Mouse (Mus musculus): ENCODE data around the gene Duox1. TPM values are rescaled to one million over a fixed set of nuclear protein-coding genes. Genes with fewer than 3 reads are reported as not detected.

The Duox1 gene
- under 1 TPM; 0.20 to 0.23 TPM for total RNA-seq (2021)

DNA sequence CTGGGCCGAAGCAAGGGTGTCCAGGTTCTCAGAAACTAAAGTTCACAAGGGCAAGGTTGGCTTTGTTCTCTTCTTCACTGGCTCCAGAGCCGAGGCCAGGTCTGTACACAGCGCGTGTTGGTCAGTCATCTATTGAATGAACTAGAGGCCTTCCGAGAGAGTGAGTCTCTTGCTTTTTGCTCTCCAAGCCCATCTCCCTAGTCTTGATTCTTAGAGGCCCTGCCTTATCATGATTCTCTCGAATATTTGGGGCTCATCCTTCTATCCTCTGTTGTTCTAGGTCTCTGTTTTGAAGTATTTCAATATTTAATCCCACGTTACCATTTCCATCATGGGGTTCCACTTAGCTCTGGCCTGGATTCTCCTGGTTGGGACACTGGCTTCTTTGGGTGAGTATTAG lies at the start of gene Duox1:
TSS of gene Duox1 (plus strand) at position 301 of the 400 bp plus-strand sequence.
- intact Hi-C loops (cut with DNase I) = no loop called here
- no peak for DNase-seq (ENCODE audit: low spot score)

DNA sequence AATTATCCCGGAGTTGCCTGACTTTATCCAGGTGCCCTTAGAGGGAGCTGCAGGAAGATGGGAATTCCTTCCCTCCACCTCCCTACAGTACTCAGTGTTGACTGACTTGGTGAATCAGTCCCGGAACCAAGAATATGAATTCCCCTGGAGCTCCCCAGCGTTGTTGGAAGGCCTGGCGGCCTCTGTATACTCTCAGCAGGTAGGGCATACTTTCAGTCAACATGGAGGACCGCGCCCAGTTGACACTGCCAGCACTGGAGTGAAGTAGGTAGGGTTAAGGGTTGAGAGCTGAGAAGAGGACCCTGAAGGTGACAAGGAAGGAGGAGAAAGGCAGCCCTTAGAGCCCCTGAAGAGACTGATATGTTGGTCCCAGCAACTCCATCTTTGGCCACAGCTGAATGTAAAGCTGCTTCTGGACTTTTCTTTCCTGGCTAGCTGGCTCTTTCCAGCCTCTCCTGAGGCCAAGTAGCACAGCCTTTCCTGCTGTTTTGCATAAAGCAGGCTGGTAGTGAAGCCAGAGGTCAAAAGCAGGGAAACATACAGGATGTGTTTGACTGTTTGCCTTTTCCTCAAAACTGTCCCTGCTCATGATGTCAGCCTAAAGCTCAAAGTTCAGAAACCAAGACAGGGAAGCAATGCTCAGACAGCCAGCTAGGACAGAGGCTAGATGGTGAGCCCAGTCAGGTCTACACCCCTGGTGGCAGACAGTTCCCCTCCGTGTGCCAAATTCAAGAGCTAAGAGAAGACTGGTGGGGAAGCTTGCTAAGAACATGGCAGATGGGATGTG lies 48.9 kb upstream of the Duox1 start:
- intact Hi-C loops (cut with DNase I) = no loop called here
- DNase-seq (ENCODE audit: low spot score) = no peak

DNA sequence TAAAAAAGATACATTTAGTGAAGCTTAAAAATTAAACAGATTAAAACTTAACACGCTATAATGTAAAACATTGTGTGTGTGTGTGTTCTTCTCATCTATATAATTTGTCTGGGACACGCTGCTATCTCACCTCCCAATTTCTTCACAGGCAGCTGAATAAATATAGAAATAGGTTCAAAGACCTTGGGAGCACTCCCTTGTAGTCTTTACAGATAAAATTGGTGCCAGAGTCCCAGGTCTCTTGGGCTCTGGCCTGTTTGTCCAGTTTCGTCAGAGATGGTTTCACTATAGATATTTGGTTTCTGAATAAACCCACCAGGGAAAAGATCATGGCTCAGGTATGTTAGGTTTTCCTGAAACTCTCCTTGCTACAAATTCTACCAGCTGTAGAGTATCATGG lies 36.7 kb upstream of the Duox1 start:
- intact Hi-C loops (cut with DNase I) = no loop called here

DNA sequence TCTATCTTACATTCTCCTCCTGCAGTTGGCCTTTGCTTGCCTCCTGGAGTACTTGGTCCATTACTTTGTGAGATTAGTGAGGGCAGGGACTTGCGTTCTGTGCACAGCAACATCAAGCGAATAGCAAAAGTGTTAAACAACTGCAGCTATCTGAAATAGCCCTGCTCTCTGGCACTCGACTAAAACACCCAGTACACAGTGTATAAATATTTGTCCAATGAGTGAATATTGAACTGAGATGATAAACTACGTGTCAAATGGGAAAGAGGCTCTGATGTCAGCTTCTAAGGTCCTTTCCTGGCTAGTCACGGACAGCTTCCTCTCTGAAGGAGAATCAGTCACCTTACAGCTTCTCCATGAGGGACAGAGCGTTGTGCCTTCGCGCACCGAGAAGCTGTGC lies 31.4 kb upstream of the Duox1 start:
- DNase-seq (ENCODE audit: low spot score) = no peak
- intact Hi-C loops (cut with DNase I) = no loop called here

More for the DNA sequence above, 36.7 kb upstream of the Duox1 start:
- DNase-seq (ENCODE audit: low spot score) = no peak

DNA sequence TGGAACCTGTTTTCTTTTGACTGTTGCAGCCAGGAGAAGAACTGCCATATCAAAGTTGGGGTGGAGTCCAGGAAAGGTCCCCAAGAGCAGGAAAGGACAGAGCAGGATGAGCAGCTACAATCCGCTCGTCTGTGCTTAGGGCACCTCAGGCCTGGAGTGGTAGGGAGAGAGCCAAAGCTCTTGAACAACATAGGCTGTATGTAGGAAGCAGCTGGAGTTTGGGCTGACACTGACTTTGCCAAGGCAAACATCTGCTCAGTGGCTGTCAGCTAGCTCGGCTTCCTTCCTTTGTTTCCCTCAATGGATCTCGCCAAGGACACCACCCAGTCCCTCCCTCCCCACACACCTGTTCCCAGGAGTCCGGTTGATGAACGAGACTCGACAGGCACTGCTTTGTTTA lies 29.3 kb upstream of the Duox1 start:
- DNase-seq (ENCODE audit: low spot score) = peak; percentile 29
- intact Hi-C loops (cut with DNase I) = no loop called here

DNA sequence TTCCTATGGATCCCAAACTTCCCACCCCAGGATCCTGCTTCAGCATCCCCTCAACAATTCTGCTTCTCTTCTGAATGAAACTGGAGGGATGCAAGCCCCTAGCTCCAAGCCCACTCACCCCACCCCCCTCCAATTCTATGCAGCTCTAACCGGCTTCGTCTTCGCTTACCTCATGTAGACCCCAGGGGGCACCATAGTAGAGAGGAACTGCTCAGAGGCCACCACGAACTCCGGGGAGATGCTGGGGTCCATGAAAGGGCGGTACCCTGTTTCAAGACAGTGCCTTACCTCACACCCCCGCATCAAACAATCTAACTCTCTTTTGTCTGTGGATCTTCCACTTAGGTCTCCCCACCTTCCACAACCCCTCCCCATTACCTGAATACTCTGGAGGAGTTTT lies 20.6 kb upstream of the Duox1 start:
- DNase-seq (ENCODE audit: low spot score) = no peak
- intact Hi-C loops (cut with DNase I) = no loop called here

DNA sequence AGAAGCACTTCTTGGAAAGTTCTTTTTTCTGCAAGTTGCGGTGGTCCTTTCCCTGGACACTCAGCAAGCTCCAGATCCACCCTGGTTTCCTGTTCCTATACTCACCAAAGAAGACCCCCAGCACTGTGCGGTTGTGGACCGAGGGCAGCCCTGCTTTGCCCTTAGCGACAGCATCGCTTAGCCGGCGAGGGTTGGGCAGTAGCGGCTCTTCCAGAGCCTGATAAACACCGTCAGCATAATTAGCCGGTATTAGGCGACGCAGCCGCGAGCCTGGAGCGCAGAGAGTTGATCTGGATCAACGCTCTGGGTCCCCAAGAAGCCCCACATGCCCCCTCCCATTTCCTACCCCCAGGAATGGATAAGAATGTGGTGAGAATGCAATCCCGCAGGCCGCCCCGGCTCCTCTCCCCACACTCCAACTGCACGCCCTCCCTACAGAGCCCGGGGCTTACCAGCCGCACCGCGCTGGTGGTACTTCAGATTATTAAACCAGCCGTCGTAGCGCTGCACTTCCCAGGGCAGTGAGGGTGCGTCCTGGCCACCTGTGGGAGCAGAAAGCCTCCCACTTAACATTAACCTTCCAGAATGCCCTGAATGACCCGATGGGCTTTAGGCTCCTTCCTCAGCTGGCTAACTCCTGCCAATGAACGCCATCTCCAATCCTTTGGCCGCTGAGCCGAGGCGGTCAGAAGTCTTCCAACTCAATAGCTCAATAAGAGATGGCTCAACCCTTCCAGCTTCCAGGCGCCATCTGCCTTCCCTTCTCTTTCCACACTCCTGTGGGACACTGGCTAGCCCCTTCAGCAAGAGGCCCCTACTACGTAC lies 18.0 kb upstream of the Duox1 start:
- no peak for DNase-seq (ENCODE audit: low spot score)
- intact Hi-C loops (cut with DNase I) = no loop called here

DNA sequence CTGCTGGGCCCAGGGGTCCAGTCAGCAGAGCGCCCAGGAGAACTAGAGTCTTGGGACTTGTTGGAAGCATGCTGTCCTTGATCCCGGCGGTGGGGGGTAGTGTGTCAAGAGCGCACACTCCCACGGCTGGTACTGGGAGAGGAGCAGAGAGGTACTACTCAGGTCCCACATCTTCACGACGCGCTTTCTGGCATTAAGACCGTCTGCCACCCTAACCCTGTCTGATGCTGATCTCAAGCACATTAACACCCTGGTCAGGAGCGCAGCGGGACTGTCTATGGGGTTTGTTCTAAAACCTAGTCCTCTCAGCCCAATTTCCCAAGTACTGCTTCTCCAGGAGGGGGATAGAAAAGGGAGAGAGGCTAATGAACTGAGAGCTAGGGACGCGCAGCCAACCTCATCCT lies 17.4 kb upstream of the Duox1 start, which contains the start of gene Duox2:
TSS of gene Duox2 (minus strand) at position 354 of the 404 bp plus-strand sequence.
- no peak for DNase-seq (ENCODE audit: low spot score)
- intact Hi-C loops (cut with DNase I) = no loop called here

DNA sequence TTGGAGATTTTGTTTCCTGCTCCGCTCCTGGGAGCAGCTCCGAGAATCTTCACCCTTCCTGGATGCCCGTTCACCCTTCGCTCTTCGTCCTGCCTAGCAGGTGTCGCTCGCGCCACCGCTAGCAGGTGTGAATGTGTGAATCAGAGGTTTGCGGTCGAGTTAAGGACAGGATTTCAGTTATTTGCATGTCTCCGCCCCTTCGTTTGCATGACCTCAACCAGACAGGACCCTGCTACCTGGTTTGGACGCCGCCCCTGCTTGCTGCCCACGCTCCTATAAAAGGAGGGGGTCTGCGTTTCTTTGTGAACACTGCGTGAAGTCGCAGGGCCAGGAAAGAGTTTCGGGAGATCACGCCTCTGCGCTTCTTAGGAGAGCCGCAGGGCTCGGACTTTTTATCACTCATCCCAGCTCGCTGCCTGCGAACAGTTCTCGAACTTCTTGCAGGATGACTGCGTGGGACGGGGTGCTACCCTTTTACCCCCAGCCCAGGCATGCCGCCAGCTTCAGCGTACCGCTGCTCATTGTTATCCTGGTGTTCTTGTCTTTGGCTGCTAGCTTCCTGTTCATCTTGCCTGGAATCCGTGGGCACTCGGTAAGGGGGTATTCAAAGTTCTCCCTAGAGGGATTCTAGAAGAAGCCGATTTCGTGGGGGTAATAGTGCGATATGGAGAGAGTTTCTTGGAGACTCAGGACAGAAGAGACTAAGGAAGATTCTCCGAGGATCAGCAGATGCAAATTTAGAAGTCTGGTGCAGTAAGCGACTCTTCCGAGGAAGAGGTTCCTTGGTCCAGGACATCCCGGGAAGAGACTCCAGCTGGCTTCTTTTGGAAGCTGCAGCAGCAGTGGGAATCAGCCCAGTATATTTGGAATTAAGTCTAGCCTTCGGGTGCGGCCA lies 16.6 kb upstream of the Duox1 start, which contains the start of gene Duoxa2:
TSS of gene Duoxa2 (plus strand) at position 305 of the 895 bp plus-strand sequence.
- DNase-seq (ENCODE audit: low spot score) = no peak

DNA sequence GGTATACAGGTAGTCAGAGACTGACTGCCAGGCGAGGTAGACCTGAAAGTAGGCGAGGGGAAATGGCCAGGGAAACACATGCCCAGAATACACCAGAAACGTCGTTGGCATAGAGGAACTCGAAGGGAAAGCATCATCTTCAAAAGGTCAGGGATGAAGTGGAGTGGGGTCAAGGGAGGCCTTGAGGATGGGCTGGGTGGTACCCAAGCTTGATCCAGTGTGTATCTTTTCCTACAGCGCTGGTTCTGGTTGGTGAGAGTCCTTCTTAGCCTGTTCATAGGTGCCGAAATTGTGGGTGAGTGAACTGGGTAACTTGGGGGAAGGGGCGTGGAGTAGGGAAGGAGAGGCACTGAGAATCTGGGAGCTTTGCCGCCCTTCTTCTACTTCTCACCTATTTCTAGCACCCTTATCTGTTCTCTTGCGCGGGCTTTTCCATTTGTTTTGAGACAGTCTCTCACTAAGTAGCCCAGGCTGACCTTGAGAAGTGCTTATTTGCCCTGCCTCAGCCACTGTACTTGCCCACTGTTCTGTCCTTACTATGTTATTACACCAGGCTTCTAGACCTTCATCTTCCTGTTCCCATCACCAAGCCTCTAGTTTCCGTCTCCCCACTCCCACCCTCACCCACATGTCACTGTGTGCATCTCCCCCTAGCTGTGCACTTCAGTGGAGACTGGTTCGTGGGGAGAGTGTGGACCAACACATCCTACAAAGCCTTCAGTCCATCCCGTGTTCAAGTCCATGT lies 15.4 kb upstream of the Duox1 start:
- no peak for DNase-seq (ENCODE audit: low spot score)
- intact Hi-C loops (cut with DNase I) = loop anchor here (2.0 kb wide), 1 partner anchor 105 kb away; no protein-coding TSS in a partner anchor

More for the DNA sequence above, 16.6 kb upstream of the Duox1 start, which contains the start of gene Duoxa2:
- intact Hi-C loops (cut with DNase I) = no loop called here

DNA sequence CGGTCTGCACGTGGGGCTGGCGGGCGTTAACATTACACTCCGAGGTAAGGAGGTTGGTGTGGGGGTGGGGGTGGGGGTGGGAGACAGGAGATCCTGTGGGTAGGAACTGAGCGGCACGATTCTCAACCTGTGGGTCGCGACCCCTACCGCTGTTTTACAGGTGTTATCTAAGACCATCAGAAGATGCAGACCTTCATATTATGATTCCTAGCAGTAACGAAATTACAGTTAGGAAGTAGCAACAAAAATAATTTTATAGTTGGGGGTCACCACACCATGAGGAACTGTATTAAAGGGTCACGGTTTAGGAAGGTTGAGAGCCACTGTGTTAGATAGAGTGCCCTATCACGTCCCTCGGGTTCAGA lies 14.8 kb upstream of the Duox1 start:
- intact Hi-C loops (cut with DNase I) = loop anchor here (2.0 kb wide), 1 partner anchor 106 kb away; no protein-coding TSS in a partner anchor

DNA sequence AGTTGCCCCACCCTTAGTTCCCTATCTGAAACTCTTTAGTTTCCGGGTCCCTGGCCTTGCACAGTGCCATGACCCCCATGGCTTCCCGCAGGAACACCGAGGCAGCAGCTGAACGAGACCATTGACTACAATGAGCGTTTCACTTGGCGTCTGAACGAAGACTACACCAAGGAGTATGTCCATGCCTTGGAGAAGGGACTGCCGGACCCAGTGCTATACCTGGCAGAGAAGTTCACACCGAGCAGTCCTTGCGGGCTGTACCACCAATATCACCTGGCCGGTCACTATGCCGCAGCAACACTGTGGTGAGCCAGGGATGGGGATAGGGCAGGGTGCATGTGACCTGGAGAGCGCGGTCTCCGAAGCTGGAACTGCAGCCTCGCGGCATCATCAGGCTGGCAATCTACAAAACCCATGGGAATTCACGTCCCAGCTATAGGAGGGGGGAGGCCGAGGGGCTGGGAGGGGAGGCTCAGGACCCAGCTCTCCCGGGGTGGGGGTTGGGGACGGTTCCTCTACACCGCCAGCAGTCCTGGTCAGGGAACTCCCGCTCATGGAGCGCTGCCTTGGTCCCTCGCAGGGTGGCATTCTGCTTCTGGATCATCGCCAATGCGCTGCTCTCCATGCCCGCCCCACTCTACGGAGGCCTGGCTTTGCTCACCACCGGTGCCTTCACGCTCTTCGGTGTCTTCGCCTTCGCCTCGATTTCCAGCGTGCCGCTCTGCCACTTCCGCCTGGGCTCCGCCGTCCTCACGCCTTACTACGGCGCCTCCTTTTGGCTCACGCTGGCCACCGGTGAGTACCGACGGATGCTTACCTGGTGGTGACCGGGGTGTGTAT lies 14.2 kb upstream of the Duox1 start:
- intact Hi-C loops (cut with DNase I) = loop anchor here (2.0 kb wide), 1 partner anchor 106 kb away; no protein-coding TSS in a partner anchor
- no peak for DNase-seq (ENCODE audit: low spot score)

More for the DNA sequence above, 14.8 kb upstream of the Duox1 start:
- DNase-seq (ENCODE audit: low spot score) = no peak

DNA sequence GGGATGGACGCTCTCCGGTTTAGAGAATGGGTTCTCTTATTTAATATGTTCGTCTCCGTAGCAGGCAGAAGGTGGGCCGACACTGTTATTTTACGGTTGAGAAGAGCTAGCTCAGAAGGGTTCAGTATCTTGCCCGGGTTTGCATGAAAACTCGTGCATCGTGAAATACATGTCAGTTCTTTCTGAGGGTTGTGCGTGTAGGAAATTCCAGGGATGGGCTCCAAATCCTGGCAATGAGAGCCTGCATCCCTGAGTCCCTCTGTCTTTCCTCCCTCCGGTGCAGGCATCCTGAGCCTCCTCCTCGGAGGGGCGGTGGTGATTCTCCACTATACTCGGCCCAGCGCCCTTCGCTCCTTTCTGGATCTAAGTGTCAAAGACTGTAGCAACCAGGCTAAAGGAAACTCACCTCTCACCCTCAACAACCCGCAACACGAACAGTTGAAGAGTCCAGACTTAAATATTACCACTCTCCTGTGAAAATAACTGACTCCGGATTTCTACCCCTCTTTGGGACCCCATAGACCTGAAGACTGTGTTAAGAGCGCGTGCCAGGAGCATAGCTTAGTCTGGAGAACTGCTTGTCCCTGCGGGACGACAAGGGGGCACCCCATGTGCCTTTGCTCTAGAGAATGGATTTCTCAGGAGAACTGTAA lies 13.4 kb upstream of the Duox1 start:
- intact Hi-C loops (cut with DNase I) = loop anchor here (2.0 kb wide), 1 partner anchor 107 kb away; no protein-coding TSS in a partner anchor
- DNase-seq (ENCODE audit: low spot score) = no peak

DNA sequence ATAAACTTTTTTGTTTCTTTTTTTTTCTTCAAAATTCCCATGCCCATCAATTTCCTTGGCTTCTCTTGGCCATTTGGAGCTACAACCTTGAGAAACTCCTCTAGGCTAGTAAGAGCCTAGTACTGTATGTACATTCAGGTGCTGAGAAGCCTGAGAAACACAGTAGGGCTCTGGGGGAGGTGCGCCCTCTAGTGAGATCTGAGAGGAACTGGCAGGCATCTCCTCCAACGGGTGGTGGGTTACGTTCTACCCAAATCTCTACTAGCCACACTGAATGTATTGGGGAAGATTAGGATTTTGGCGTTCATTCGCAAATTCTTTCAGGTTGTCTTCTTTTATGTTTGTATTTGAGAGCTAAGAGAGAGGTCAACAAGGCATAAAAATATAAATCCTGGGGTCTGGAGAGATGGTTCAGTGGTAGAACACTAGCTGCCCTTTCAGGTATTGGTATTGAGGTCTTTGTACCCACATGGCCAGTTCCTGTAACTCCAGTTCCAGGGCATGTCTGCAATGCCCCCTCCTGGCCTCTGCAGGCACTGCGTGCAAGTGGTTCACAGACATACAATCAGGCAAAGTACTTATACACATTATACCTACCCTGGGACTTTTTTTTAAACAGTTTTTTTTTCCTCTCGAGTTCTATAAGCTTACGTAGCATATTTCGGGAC lies 12.8 kb upstream of the Duox1 start:
- DNase-seq (ENCODE audit: low spot score) = no peak
- intact Hi-C loops (cut with DNase I) = no loop called here

DNA sequence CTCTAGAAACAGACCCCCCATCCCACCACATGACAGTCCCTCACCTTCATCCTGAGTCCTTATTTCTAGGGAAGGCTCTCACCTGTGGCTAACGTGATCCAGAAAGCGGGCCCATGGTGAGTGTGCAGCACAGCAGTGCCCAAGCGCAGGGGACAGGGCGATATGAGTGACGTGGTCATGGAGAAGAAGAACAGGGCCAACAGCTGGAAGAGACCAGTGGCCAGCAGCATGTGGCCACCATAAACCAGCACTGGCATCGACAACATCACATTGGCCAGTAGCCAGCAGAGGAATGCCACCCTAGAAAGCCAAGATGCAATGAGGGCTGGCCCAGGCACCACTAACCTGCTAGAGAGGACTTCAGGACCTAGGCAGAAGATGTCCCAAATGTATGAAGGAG lies 10.9 kb upstream of the Duox1 start:
- no peak for DNase-seq (ENCODE audit: low spot score)
- intact Hi-C loops (cut with DNase I) = no loop called here

DNA sequence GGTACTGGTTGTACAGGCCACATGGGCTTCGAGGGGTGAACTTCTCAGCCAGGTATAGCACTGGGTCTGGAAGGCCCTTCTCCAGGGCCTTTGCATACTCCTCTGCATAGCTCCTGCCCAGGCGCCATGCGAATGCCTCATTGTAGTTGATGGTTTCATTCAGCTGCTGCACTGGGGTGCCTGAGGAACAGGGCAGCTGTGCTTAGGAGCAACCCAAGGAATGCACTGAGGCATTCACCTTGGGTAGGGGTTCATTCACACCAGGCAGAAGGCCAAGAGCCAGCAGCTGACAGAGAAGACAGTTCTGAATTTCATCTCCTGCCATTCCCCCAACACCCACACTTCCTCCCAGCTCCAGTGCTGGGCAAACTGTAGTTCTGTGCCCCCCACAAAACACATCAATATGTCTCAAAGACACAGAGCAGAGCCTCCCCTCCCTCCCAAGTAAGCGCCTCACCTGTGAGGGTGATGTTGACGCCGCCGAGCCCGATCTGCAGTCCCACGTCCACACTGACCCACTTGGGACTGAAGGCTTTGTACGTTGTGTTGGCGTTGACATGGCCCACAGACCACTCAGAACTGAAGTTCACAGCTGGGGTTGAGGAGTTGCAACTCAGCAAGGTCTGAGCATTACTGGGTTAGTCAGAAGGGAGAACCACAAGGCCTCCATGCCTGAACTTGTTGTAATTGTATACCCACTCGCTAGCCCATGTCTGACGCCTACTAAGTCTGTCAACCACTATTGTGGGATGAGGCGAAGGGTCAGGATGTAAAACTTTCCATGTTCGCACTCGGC lies 10.2 kb upstream of the Duox1 start:
- intact Hi-C loops (cut with DNase I) = no loop called here
- DNase-seq (ENCODE audit: low spot score) = no peak

Data from heart, postnatal 25 days (tissue).